Mouse (Mus musculus) stomach, embryonic 16.5 days (tissue): ENCODE results near the gene Kndc1. TPM values are rescaled to one million over a fixed set of nuclear protein-coding genes. Genes with fewer than 3 reads are reported as not detected.

Experiments
- ATAC-seq: fragments of 200-750 bp; cut with Nextera tagmentation; 2 replicates; pipeline ENCODE4 v1.8.0; 2017; ENCODE audit warnings: moderate number of reproducible peaks, moderate TSS enrichment; ENCODE audit not compliant: insufficient read depth, low FRiP score
- H3K27ac ChIP-seq: fragments of 300-500 bp; sonication (generic); 2 replicates; pipeline ENCODE4 v1.5.1; 2014; ENCODE audit warnings: low read length
- H3K27me3 ChIP-seq: fragments of 300-500 bp; sonication (generic); 2 replicates; pipeline ENCODE4 v1.6.1; 2014; ENCODE audit warnings: low read length, control low read depth, mixed read lengths; ENCODE audit not compliant: control insufficient read depth, insufficient read depth
- H3K36me3 ChIP-seq: fragments of 300-500 bp; sonication (generic); 2 replicates; pipeline ENCODE4 v1.6.1; 2014; ENCODE audit warnings: low read length; ENCODE audit not compliant: control insufficient read depth, insufficient read depth
- H3K4me1 ChIP-seq: fragments of 300-500 bp; sonication (generic); 2 replicates; pipeline ENCODE4 v1.6.1; 2014; ENCODE audit warnings: low read length, control low read depth, mixed read lengths; ENCODE audit not compliant: control insufficient read depth, insufficient read depth
- H3K4me2 ChIP-seq: fragments of 300-500 bp; sonication (generic); 2 replicates; pipeline ENCODE4 v1.6.1; 2014; ENCODE audit warnings: low read depth, low read length, mixed read lengths
- H3K4me3 ChIP-seq: fragments of 300-500 bp; sonication (generic); replicated peaks from 2 replicates; pipeline ENCODE4 v1.5.1; 2014; ENCODE audit warnings: mild to moderate bottlenecking, low read length
- H3K9ac ChIP-seq: fragments of 300-500 bp; sonication (generic); 2 replicates; pipeline ENCODE4 v1.6.1; 2014; ENCODE audit warnings: low read length
- H3K9me3 ChIP-seq: fragments of 300-500 bp; sonication (generic); replicated peaks from 2 replicates; pipeline ENCODE4 v1.6.1; 2016; ENCODE audit warnings: low read length, control low read depth; ENCODE audit not compliant: control insufficient read depth
- WGBS: fragments of 180-500 bp; shearing (Covaris S2); extraction: QIAGEN DNeasy Blood & Tissue Kit; methylation state at CpG from one replicate; pipeline ENCODE4 v1.1.7; 2014; 5-methylcytosine and 5-hydroxymethylcytosine counted together
- polyA plus RNA-seq: library from polyadenylated mRNA; unstranded; fragments of >200 nt; fragmentation: Nextera tagmentation; extraction: Ambion mirVana; gene quantifications from 2 replicates; pipeline ENCODE4 v1.2.1, GENCODE M21; 2015

Gene Kndc1
- polyA plus RNA-seq, 1 experiment from 2014 or later = 0.22 TPM

DNA sequence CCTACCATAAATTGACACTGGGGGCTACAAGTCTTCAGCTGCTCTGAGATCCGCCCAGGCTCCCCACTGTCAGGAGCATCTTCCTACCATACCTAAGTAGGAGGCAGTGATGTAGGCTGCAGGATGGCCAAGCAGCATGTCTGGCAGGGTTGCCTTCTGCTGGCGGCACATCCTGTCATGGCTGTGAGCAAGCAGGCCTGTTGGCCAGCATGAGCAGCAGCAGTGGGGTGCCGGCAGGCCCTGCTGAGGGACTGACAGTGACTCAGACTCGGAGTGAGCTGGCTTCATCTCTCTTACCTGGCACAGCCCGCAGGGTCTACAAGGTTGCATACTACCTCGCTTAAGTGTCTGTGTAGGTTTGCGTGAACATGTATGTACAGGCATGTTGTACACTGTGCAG lies 5.0 kb downstream of the Kndc1 start:
- WGBS = 82% methylated on average over 7 of the region's 7 CpGs
- no peak for ATAC-seq
- Histone ChIP-seq H3K9me3 (no peaks in the 10 kb centered on the region), H3K9ac (no peak overlapping the region), H3K27me3 (peaks cover 22% of the 10 kb centered on the region), H3K4me2 (no peak overlapping the region), H3K27ac (no peak overlapping the region), H3K36me3 (no peaks in the 10 kb centered on the region), H3K4me1 (peaks cover 4% of the 10 kb centered on the region), H3K4me3 (no peak overlapping the region)

GRCm38 (mm10) chr7:139900456-139900855 lies 6.0 kb downstream of the Kndc1 start:
- ATAC-seq = no peak
- WGBS = 88% methylated on average over 7 of the region's 7 CpGs
- no peak overlapping the region for H3K4me3 ChIP-seq
- H3K36me3 ChIP-seq = no peaks in the 10 kb centered on the region
- H3K4me2 ChIP-seq = no peak overlapping the region
- H3K9me3 ChIP-seq = no peaks in the 10 kb centered on the region
- no peaks in the 10 kb centered on the region; the same call in 1 of the 2 replicates for H3K4me1 ChIP-seq
- no peak overlapping the region for H3K27ac ChIP-seq
- H3K9ac ChIP-seq = no peak overlapping the region
- H3K27me3 ChIP-seq = peaks cover 13% of the 10 kb centered on the region

DNA sequence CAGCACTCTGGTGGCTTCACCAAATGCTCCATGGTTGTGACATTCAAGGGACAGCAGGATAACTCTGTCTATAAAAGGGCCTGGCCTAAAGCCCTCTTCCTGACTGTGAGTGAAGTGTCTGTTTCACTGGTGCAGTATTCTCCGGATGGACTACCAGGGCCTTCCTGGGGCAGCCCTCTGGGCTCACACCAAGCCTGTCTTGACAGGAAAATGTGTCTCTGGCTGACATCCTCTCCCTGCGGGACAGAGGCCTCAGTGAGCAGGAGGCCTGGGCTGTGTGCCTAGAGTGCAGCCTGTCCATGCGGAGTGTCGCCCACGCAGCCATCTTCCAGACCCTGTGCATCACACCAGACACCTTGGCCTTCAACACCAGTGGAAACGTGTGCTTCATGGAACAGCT lies 6.4 kb downstream of the Kndc1 start:
- H3K9me3 ChIP-seq = no peaks in the 10 kb centered on the region
- H3K9ac ChIP-seq = no peak overlapping the region
- no peak overlapping the region for H3K4me3 ChIP-seq
- peaks cover 9% of the 10 kb centered on the region for H3K27me3 ChIP-seq
- peaks cover 4% of the 10 kb centered on the region; the same call in 1 of the 2 replicates for H3K4me1 ChIP-seq
- no peak for ATAC-seq
- 76% methylated on average over 6 of the region's 6 CpGs for WGBS
- no peak overlapping the region for H3K27ac ChIP-seq
- no peak overlapping the region for H3K4me2 ChIP-seq
- H3K36me3 ChIP-seq = no peaks in the 10 kb centered on the region

GRCm38 (mm10) chr7:139901981-139902380 lies 7.5 kb downstream of the Kndc1 start:
- no peak for ATAC-seq
- no peaks in the 10 kb centered on the region for H3K36me3 ChIP-seq
- WGBS = 40% methylated on average over 1 of the region's 1 CpGs
- no peak overlapping the region for H3K27ac ChIP-seq
- H3K27me3 ChIP-seq = peaks cover 3% of the 10 kb centered on the region; the same call in 1 of the 2 replicates
- H3K4me1 ChIP-seq = peaks cover 4% of the 10 kb centered on the region; the same call in 1 of the 2 replicates
- no peak overlapping the region for H3K9ac ChIP-seq
- H3K4me3 ChIP-seq = no peak overlapping the region
- H3K4me2 ChIP-seq = no peak overlapping the region
- H3K9me3 ChIP-seq = no peaks in the 10 kb centered on the region

- Histone ChIP-seq H3K9ac (no peak overlapping the region), H3K4me3 (no peak overlapping the region), H3K9me3 (no peaks in the 10 kb centered on the region), H3K27ac (no peak overlapping the region), H3K4me2 (no peak overlapping the region), H3K4me1 (peaks cover 9% of the 10 kb centered on the region), H3K36me3 (no peaks in the 10 kb centered on the region), H3K27me3 (peaks cover 3% of the 10 kb centered on the region; the same call in 1 of the 2 replicates)
- WGBS = 26% methylated on average over 6 of the region's 6 CpGs
- no peak for ATAC-seq
These were observed 10.8 kb downstream of the Kndc1 start for GRCm38 (mm10) chr7:139905261-139905660.

- ATAC-seq = no peak
- Histone ChIP-seq H3K27me3 (peaks cover 3% of the 10 kb centered on the region; the same call in 1 of the 2 replicates), H3K9me3 (no peaks in the 10 kb centered on the region), H3K27ac (no peak overlapping the region), H3K4me2 (no peak overlapping the region), H3K4me3 (no peak overlapping the region), H3K36me3 (no peaks in the 10 kb centered on the region), H3K9ac (no peak overlapping the region), H3K4me1 (peaks cover 10% of the 10 kb centered on the region)
- WGBS = 7% methylated on average over 6 of the region's 6 CpGs
These were observed 11.2 kb downstream of the Kndc1 start for GRCm38 (mm10) chr7:139905661-139906060.

DNA sequence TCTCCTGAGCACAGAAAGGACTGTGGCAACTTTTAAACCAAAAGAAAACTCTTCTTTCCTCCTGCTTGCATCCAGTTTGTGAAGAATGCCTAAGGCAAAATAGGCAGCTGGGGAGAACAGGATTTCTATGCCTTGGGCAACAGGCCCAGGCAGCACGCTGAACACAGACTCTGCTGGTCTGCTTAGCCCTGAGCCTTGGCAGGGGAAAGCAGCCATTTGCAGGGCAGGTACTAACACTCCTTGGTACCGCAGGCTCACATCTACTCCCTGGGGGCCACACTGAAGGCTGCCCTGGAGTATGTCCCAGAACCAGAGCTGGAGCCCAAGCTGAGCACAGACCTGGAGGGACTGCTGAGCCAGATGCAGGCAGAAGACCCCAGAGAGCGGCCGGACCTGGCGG lies 13.7 kb downstream of the Kndc1 start:
- no peak for ATAC-seq
- WGBS = 49% methylated on average over 5 of the region's 5 CpGs
- H3K9ac ChIP-seq = 0 out of 2 replicates have a peak overlapping the region, but pooled peaks have one; percentile 20
- peak overlapping the region; percentile 23; the same call in 1 of the 2 replicates for H3K27ac ChIP-seq
- H3K27me3 ChIP-seq = peaks cover 6% of the 10 kb centered on the region; the same call in 1 of the 2 replicates
- peaks cover 10% of the 10 kb centered on the region for H3K4me1 ChIP-seq
- H3K4me2 ChIP-seq = no peak overlapping the region
- no peaks in the 10 kb centered on the region for H3K36me3 ChIP-seq
- no peaks in the 10 kb centered on the region for H3K9me3 ChIP-seq
- H3K4me3 ChIP-seq = no peak overlapping the region

DNA sequence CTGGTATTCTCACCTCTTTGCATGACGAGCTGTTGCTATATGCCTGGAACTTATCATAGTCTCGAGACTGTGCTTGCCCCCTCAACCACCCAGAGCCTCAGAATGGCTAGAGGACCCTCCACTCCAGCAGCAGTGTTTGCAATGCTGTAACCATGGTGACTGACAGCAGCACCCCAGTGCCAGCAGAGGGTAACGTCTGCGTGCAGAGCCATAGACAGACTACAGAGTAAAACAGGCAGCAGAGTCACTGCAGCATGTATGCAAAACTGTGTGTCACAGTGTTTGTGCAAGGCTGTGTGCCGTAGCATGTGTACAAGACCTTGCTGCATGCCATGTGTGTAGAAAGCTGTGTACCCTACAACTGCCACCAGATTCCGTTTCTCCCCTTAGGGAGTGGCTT lies 15.0 kb downstream of the Kndc1 start:
- no peak overlapping the region for H3K4me2 ChIP-seq
- H3K9me3 ChIP-seq = no peaks in the 10 kb centered on the region
- WGBS = 51% methylated on average over 6 of the region's 6 CpGs
- peaks cover 15% of the 10 kb centered on the region for H3K4me1 ChIP-seq
- H3K9ac ChIP-seq = no peak overlapping the region
- H3K27ac ChIP-seq = no peak overlapping the region
- peaks cover 4% of the 10 kb centered on the region; the same call in 1 of the 2 replicates for H3K27me3 ChIP-seq
- no peak overlapping the region for H3K4me3 ChIP-seq
- ATAC-seq = no peak
- H3K36me3 ChIP-seq = no peaks in the 10 kb centered on the region

GRCm38 (mm10) chr7:139910204-139910835 lies 15.8 kb downstream of the Kndc1 start:
- Histone ChIP-seq H3K4me2 (no peak overlapping the region), H3K9me3 (no peaks in the 10 kb centered on the region), H3K27ac (no peak overlapping the region), H3K36me3 (no peaks in the 10 kb centered on the region), H3K9ac (no peak overlapping the region; the same call in 1 of the 2 replicates), H3K27me3 (peaks cover 3% of the 10 kb centered on the region), H3K4me3 (no peak overlapping the region), H3K4me1 (peaks cover 15% of the 10 kb centered on the region)
- 54% methylated on average over 11 of the region's 11 CpGs for WGBS
- no peak for ATAC-seq
